Mouse (Mus musculus) R1 (cell line): ENCODE measurements around the gene Smok3c.
A peak's percentile ranks its signal among the peaks of the same experiment; 100 is the strongest.
"Not testable (repeated sequence)": the region's sequence is repeated elsewhere in the genome, so short reads cannot be mapped to it uniquely, and the experiment has no call there.

Experiments used
- DNase-seq: peaks from one replicate; pipeline ENCODE4 v3.0.0-alpha.2; 2018; ENCODE audit warnings: low read depth, low spot score

Gene Smok3c

GRCm38 (mm10) chr5:138052894-138053293 is at the start of gene Smok3c:
Gene Smok3c (plus strand): TSS chr5:138053194.
- DNase-seq: not testable (repeated sequence)

DNA sequence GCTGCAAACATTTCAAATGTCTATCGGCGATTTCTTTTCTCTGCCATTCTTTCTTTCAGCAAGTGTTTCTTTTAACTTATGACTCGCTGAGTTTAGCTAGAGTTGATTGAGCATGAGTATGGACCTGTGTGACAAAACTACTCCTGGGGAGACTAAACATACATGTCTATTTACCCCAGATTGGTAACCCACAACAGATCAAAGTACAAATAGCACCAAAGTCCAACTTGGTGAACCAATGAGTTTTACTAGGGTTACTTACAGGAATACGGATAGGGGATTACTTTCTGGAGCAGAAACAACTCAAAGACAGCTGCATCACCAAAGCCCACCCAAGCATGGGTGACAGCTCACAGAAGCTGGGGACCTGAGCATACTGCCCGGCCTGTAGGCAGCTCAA is 43.6 kb upstream of the Smok3c start:
- no peak for DNase-seq

- no peak for DNase-seq
These were observed 40.6 kb upstream of the Smok3c start for GRCm38 (mm10) chr5:138012382-138012781.

DNA sequence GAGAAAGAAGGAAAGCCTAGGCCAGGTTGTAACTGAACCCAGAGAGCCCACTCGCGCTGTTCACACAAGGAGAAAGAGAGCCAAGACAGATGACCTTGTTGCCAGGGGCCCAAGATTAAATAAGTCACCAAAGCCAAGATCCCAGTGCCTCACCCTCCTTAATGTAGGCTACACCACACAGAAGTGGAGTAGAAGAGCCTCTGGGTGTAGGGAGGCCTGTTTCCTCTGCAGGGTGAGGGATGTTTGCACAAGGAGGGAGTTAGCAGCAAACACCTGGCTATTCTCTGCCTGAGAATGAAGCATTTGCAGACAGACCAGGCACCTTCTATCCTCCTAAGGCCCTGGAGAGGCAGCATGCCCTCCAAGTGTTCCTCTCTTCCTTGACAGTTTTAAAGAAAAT is 36.5 kb upstream of the Smok3c start:
- DNase-seq: no peak

DNA sequence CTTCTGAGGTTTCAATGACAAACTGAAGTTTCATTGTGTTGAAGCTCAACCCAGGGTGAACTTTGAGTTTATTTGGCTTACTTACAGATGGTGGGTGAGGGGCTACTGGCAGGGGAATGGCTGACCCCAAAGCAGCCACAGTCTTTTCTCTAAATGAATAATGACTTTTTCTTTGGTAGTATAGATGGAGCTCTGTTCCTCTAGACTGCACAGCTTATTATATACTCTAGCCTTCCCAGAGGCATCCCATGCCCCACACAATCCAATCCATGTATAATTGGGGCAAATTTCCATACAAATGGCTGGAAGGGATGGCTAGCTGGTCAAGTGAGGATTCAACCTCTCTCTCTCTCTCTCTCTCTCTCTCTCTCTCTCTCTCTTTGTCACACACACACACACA is 36.0 kb upstream of the Smok3c start:
- DNase-seq: no peak

- DNase-seq: not testable (repeated sequence)
These were observed 33.4 kb upstream of the Smok3c start for GRCm38 (mm10) chr5:138019577-138019976.

- not testable (repeated sequence) for DNase-seq
These were observed 32.0 kb upstream of the Smok3c start, which contains the start of the genes Smok3a and Smok3b for GRCm38 (mm10) chr5:138020961-138021479. Gene Smok3a (plus strand): TSS chr5:138021261. Gene Smok3b (plus strand): TSS chr5:138021429.

GRCm38 (mm10) chr5:138073803-138074202 is 20.8 kb downstream of the Smok3c start:
- no peak for DNase-seq

DNA sequence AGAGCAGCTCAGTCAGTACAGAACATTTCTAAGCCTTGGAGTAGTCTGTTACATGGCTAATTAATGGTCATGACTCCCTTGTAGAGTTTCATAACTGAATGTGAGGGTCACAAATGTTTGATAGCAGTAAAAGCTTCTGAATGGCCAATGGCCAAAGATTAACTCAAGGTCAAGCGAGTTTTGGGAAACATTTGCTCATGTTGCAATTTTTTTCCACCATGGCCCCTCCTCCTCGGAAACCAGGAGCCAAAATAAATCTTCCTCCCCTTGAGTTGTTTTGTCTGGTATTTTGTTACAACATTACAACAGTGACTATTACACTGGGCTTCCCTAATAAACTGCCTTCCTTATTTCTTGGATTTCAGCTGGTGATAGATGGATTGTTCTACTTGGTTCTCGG is 22.7 kb downstream of the Smok3c start:
- no peak for DNase-seq

- no peak for DNase-seq
These were observed 23.2 kb downstream of the Smok3c start for GRCm38 (mm10) chr5:138076148-138076547.

- DNase-seq: no peak
These were observed 27.5 kb downstream of the Smok3c start for GRCm38 (mm10) chr5:138080456-138080855.

DNA sequence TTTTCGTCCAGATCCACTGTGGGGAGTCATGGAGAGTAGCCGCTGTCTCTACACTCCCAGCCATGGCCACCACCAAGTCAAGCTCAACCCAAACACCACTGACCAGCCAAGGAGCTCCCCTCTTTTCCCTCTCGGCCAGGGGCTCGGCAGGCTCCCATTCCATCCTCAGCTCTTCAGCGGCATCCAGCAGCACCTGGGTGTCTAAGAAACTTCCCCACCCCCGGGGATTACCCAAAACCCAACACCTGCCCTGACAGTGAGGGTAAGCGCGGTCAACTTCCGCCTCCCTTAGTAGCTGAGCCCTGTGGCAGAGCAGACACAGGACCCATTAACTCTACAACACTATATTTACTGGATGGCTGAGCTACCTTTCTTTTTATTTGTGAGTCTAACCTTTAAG is 28.5 kb downstream of the Smok3c start:
- no peak for DNase-seq

DNA sequence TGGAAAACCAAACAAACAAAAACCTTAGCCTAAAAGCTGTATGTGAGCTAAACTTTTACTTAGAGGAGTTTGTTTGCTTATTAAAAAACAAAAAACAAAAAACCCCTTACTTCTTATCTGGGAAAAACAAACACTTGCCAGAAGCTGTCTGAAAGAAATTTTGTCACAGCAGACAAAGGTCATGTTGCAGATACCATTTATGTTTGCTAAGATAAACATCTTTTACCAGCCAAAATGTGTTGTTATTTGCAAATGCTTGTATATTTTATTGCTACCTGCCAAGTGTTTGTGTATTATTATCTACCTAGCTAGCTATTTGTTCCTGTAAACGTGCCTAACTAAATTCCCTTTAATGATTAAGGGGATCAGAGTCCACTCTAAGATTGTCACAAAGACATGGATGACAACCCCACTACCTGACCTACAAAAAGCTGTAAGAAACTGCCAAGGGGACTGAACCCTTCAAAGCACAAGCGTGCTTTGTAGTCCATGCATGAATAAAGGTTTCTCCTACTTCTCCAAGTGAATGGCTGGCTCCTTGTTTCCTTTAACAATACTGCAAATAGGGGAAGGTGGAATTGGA is 30.4 kb downstream of the Smok3c start:
- no peak for DNase-seq

- DNase-seq: no peak
These were observed 30.9 kb downstream of the Smok3c start for GRCm38 (mm10) chr5:138083936-138084335.

DNA sequence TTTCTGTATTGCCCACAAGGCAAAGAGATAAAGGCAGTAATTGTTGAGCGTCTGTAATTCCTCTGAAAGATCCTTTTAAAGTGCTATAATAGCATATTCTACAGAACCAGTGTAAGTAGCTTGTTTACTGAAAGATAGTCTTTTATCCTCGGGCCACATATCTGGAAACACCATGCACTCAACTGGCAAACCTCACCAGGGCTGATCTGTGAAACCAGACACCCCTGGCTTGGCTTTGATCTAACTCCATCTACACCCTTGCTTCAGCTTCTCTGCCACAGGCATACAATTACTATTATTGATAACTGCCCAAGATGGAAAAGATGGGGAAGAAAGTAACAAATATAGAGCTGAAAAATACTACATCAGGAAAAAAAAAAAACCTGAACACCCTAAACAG is 31.5 kb downstream of the Smok3c start:
- DNase-seq: no peak

GRCm38 (mm10) chr5:138084996-138085395 is 32.0 kb downstream of the Smok3c start, which contains the start of gene Zkscan1:
Gene Zkscan1 (plus strand): TSS chr5:138085084.
- peak; percentile 97 for DNase-seq

DNA sequence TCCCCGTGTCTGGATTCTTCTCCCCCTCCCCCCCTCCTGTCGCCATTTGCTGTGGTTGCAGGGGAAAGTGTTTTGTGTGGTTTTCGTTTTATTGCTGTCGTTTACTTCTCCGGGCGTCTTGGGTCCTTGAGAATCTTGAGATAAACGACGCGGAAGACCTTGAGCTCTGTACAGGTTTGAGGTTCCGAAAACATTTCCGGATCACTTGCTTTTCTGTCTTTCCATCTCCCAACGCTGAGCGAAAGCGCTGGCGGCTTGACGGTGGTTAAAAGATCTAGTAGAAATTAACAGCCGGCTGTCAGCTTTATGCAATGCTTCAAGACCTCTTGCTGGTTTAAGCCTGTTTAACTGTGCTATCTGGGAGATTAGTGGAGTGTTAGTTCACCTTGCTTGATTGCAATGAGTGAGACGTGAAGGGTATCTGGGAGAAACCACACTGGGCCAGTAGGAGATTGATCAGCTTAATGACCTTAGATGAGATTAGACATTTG is 32.5 kb downstream of the Smok3c start:
- DNase-seq: no peak

DNA sequence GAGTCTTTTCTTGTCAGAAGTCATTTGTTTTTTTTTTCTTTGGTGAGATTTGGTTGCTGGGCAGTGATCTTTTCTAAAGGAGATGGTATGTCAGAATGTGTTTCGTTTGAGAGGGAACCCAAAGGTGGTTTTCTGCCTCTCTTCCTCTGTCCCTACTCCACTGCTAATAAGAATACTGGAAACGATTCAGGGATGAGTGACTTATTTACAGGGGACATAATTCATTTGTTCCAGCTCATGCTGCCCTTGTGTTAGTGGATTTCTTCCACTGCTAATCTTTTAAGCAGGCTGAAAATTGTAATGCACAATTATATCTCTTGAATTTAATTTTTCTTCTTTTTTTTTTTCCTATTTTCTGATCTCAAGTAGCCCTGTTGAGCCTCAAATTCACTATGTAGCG is 33.8 kb downstream of the Smok3c start:
- DNase-seq: no peak

- DNase-seq: no peak
These were observed 35.4 kb downstream of the Smok3c start for GRCm38 (mm10) chr5:138088366-138088765.

- DNase-seq: no peak
These were observed 36.1 kb downstream of the Smok3c start for GRCm38 (mm10) chr5:138089108-138089551.

GRCm38 (mm10) chr5:138090271-138090670 is 37.3 kb downstream of the Smok3c start:
- DNase-seq: peak; percentile 69

- peak; percentile 47 for DNase-seq
These were observed 37.7 kb downstream of the Smok3c start for GRCm38 (mm10) chr5:138090737-138091136.

GRCm38 (mm10) chr5:138092771-138093170 is 39.8 kb downstream of the Smok3c start:
- no peak for DNase-seq
